In genomic region chr6:32224007-32224703, GRCm38 (mm10) we compare ENCODE assay signal across 20 mouse cellular contexts.
A peak's percentile ranks its signal among the peaks of the same experiment; 100 is the strongest.
DNase-seq lines count a peak whose midpoint lies in the region; TF ChIP-seq lines count a peak whose summit lies in the region.
"Had no signal": no experiment of that assay in that cellular context is flagged by ENCODE, and none has a peak within 500 bp of the region (broad histone marks: within the 10 kb centered on the region; RNA-seq: fewer than 3 reads in every experiment).

No protein-coding gene starts in this region.

- H3K4me1 ChIP-seq in lung, adult 2 months (ENCODE audit: control insufficient read depth, insufficient read depth, low read length) = no peaks in the 10 kb centered on the region
- H3K4me1 ChIP-seq: embryonic facial prominence, embryonic 13.5 days; forebrain, embryonic 15.5 days; limb, embryonic 12.5 days; midbrain, embryonic 13.5 days; neural tube, embryonic 12.5 days had no signal

- no peak for TF ChIP-seq POLR2A in lung, adult 2 months (IDR thresholded peaks at IDR 0.05; ENCODE audit: borderline replicate concordance, extremely low read depth, low read depth, low read length)
- TF ChIP-seq POLR2A in brain, embryonic 14.5 days (IDR thresholded peaks at IDR 0.05; ENCODE audit: borderline replicate concordance, extremely low read depth, insufficient read depth, insufficient read length, poor library complexity, severe bottlenecking) = no peak

- no peak overlapping the region for H3K4me3 ChIP-seq in lung, adult 2 months (replicated peaks; ENCODE audit: extremely low read depth, low read depth, low read length)
- H3K4me3 ChIP-seq: embryonic facial prominence, embryonic 13.5 days; erythroblast, embryonic 14.5 days; forebrain, embryonic 15.5 days; limb, embryonic 12.5 days; midbrain, embryonic 13.5 days; neural tube, embryonic 12.5 days had no signal

- peak; percentile 15 for DNase-seq in cerebellum, adult 9-10 months
- DNase-seq in cerebellum, adult 8-10 months = no peak
- peak; percentile 18 for DNase-seq in layer of hippocampus, adult 11-12 months (ENCODE audit: low spot score)
- no peak for DNase-seq in layer of hippocampus, postnatal 36 days
- DNase-seq in lung, postnatal 36 days = peak; percentile 6
- DNase-seq in lung, adult 2 months = no peak
- peak; percentile 28 for DNase-seq in brain, embryonic 14.5 days (ENCODE audit: low read depth)
- DNase-seq in heart, adult 8-10 months (ENCODE audit: low spot score) = no peak
- DNase-seq: adrenal gland, postnatal 14 days; embryo, embryonic 11 days; gastrocnemius, postnatal 10 days; kidney, postnatal 25 days; retina, postnatal 1 day; thymus, adult 2 months had no signal

- WGBS in lung, adult 2 months = 69% methylated on average over 7 of the region's 7 CpGs

- no peak for TF ChIP-seq CTCF in lung, adult 2 months (IDR thresholded peaks at IDR 0.05; ENCODE audit: insufficient read depth, low read length)
- no peak for TF ChIP-seq CTCF in brain, embryonic 14.5 days (IDR thresholded peaks at IDR 0.05; ENCODE audit: borderline replicate concordance, extremely low read depth, insufficient read depth, insufficient read length)

Comparison
In these comparisons a context has a peak if more than half of its experiments do, and no peak if none do; other contexts are left out.
1. DNase-seq: peak in cerebellum, adult 9-10 months (single experiment), layer of hippocampus, adult 11-12 months (single experiment), lung, postnatal 36 days (single experiment) and brain, embryonic 14.5 days (single experiment); none in cerebellum, adult 8-10 months (single experiment), layer of hippocampus, postnatal 36 days (0 of 2), lung, adult 2 months (single experiment) and heart, adult 8-10 months (single experiment).